Mouse (Mus musculus): ENCODE measurements around the gene Hapln1. TPM values are rescaled to one million over a fixed set of nuclear protein-coding genes. Genes with fewer than 3 reads are reported as not detected.
A peak's percentile ranks its signal among the peaks of the same experiment; 100 is the strongest.

Gene Hapln1
- total RNA-seq (2021), result 1 to 10 TPM; 1.4 to 2.1 TPM
- long read RNA-seq, experiment 1, result 0 reads
- long read RNA-seq, experiment 2, full-length matches to known transcripts, result 1 of 1 reads
- long read RNA-seq, experiment 2, partial matches to known transcripts, result 0 of 1 reads
- long read RNA-seq, experiment 2, other reads (novel, unspliced or antisense), result 0 of 1 reads

DNA sequence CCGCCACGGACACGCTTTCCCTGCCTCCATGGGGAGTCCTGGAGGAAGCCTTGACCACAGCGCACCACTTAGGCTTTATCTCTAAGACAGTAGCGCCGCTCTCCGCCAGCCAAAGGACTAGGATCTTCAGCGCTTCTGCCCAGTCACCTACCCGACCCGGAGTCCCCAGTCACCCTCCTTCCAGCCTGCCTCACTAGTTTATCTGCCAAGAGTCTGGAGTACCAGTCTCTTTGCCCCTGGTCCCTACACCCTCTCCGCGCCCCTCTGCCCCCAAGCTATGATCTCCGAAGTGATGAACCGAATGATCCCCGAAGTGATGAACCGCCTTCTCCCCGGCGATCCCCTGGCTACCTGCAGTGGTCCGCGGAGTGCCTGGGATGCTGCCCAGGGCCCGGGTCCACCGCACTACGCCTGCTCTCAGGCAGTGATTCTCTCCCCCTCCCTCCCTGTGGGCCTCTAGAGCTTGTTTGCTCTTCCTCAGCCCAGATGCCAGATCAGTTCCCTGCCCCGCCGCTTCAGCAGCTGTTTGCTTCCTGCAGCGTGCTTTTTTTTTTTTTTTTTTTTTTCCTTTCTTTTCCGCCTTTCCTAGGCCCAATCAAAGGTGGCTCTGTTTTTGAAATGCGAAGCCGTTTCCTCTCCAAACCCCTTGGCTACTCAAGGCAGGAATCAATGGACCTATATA is at the start of gene Hapln1:
Gene Hapln1 (plus strand): TSS at position 592 of the 682 bp plus-strand sequence.
- DNase-seq (ENCODE audit: low spot score in 2 of 2), result peak; percentile 28

- DNase-seq (ENCODE audit: low spot score in 2 of 2), result no peak
Measured at GRCm38 (mm10) chr13:89493169-89493568, 46.4 kb upstream of the Hapln1 start.

DNA sequence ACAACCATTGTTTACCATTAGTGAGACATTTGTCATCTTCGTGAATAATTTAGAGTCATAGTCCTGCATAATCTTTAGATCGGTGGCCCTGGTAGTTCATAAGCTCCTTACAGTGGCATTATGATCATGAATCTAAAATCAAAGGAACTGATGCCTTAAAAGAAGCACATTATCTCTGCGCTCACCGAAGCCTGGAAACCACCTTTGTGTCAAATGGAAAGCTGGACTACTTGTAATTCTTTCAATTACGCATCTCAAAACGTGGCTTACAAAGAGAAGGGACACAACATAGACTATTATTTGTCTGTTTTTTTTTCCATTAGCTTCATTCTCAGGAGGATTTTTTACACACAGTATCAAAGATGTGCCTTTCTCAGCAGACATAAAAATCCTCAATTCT is 45.9 kb upstream of the Hapln1 start:
- no peak for DNase-seq (ENCODE audit: low spot score in 2 of 2)

GRCm38 (mm10) chr13:89496569-89496968 is 43.0 kb upstream of the Hapln1 start:
- DNase-seq (ENCODE audit: low spot score in 2 of 2), result no peak

DNA sequence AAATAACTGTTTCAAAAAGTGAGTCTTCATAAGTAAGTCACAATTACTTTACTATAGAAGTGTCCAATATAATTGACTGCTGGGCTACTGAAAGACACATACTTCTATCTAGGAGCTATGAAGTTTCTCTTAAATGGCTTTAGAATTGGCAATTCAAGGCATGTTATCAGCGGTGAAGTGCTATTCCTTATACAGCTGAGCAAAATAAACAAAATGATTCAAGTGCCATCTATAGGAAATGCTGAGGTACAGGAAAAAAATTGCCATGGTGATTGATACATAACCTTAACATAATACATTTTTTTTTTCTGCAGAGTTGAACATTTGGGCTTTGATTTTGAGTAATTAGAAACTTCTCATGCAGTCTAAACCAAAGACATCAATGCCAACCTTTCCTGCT is 40.2 kb upstream of the Hapln1 start:
- DNase-seq (ENCODE audit: low spot score in 2 of 2), result no peak

DNA sequence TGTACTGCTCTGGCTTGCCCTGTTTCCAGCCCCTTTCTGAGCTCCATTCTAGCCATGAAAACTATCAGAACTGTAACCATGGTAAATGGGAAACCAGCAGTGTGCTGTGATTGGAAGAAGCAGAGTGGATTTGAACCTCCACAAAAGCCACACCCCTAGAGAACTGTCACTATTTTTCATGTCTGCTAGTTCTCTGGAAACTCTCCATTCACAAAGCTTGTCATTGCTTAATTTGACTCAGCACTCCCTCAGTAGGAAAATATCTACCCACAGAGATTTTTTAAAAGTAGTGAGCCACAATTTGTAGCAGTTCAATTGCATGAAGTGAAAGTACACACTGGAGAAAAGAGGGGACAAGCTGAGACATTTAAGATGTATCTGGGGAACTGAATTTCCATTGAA is 18.1 kb upstream of the Hapln1 start:
- DNase-seq (ENCODE audit: low spot score in 2 of 2), result no peak

DNA sequence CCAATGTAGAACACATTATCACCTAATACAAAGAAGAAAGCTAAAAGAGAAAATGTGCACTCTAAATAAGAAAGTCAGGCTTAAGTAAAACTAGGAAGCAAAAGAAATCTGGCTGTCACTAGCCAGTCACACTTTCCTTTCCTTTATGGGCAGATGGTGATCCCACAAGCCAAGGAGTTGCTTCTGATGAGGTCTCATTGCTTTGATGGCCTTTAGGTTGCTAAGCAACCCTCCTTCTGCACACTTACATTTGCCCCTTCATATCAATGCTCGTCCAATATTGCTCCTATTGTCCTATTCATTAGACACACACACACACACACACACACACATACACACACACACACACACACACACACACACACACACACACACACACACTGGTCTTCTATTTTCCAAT is 10.9 kb upstream of the Hapln1 start:
- DNase-seq (ENCODE audit: low spot score in 2 of 2), result no peak

DNA sequence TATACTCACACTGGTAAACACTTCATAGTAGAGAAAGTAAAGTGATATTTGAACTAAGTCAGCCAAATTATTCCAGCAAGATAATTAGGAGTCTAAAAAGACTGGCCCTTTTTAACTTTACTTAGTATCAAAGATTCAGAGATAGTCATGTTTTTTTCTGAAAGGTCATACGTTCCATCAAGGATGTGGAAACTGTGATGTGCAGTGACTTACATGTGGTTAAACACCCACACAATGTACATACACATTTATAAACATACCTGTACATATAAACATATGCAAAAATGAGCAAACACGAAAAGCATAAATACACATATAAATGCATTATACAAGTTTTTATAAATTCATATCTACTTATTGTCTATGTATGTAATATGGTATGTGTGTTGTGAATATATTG is 9.2 kb upstream of the Hapln1 start:
- DNase-seq (ENCODE audit: low spot score in 2 of 2), result no peak

- no peak for DNase-seq (ENCODE audit: low spot score in 2 of 2)
Measured at GRCm38 (mm10) chr13:89539887-89540264, 280 bp downstream of the Hapln1 start.

DNA sequence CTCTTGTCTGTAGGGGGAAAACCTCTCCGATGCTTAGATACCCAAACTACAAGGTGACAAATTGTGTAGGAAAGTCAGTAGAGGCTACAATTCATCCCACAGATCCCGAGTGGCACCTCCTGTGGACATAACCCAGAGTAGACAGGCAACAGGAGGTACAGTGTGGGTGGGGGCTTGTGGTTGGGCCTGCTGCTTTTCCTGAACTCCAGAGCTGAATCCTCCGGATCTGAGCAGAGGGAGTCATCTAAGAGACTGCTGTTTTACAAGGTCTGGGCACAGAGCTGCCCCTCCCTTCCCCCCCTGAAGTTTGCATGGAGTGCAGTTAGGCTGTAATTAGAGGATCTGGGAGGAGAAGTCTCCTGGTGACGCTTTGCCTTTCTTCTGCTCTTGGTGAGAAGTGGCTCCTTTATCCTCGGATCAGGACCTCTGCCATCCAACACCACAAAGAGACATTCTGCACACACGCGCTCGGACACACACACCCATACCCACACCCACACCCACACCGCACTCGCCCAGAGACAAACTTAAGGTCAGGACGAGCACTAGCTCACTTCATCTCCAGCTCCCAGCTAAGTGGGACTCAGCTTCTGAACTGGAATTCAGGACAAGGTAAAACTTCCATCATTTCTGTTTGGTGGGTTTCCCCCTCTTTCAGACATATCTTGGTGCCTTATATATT is 846 bp downstream of the Hapln1 start:
- no peak for DNase-seq (ENCODE audit: low spot score in 2 of 2)

DNA sequence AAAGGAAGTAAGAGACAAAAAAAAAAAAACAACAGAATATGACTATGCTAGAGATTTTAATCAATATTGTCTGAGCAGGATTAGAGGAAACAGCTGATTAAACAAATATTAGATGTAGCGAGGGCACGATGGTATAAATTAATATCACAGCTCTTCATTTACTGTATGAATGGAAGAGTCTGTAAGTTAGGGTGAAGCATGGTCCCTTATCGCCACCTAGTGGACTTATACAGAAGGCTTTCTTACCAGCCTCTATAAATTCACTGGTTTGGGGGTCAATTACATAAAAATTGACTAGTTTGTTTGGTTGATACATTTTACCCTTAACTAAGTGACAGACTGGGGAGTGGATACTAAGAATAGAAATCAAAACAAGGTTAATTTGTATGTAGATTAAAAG is 3.4 kb downstream of the Hapln1 start:
- no peak for DNase-seq (ENCODE audit: low spot score in 2 of 2)

DNA sequence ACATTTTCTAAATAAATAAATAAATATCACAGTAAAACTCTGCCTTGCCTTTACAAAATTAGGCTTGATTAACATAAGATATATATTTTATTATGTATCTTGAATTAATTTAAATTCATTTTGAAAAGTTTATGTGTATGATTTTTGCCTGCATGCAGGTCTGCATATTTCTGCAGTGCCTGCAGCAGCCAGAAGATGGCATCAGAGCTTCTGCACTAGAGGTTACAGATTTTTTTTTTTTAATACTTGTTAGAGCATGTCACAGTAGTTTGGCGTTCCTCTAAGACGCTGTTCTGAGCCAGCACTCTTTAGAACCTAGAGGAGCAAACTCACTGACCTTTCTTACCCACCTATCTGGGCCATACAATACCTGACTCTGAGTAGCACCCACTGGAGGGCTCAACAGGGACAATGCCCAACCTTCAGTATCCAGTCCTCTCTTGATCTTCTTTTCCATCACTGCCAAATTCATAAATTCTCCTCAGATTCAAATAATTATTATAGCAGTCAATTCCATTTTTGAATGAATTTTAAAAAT is 8.7 kb downstream of the Hapln1 start:
- peak; percentile 32 to 41 for DNase-seq (ENCODE audit: low spot score in 2 of 2)

- DNase-seq (ENCODE audit: low spot score in 2 of 2), result no peak
Measured at GRCm38 (mm10) chr13:89549507-89549906, 9.9 kb downstream of the Hapln1 start.

DNA sequence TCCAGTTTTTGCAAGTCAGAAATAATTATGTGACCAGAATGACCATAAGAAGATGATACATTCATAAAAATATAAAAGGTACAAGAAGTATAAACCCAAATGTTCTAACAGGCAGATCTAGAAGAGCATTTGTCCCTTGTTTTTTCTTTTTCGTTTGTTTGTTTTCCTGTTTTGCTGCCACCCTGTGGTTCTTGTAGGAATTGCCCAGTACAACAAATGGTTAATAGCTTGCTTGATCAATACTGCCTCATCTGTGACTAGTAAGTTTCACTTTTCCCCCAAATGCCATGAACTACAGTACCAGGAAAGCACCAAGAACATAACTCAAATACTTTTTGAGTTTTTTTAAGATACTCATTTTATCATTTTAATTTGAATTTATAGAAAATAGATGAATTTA is 11.9 kb downstream of the Hapln1 start:
- DNase-seq (ENCODE audit: low spot score in 2 of 2), result no peak

- DNase-seq (ENCODE audit: low spot score in 2 of 2), result no peak
Measured at GRCm38 (mm10) chr13:89564518-89564917, 24.9 kb downstream of the Hapln1 start.

- no peak for DNase-seq (ENCODE audit: low spot score in 2 of 2)
Measured at GRCm38 (mm10) chr13:89566300-89566699, 26.7 kb downstream of the Hapln1 start.

DNA sequence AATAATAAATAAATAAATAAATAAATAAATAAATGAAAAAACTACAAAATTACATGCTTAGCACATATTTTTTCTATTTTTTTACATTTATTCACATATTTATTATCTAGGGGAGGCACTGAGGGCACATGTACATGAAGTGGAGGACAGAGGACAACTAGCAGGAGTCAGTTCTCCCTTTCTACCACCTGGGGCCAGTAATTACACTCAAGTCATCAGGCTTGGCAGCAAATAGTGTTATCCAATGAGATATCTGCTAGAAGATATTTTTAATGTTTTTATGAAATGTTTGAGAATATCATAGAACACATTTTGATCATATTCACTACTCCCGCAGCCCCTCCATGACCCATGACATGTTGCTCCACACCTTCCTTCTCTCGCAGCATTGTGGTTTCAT is 39.5 kb downstream of the Hapln1 start:
- no peak for DNase-seq (ENCODE audit: low spot score in 2 of 2)

GRCm38 (mm10) chr13:89583138-89583746 is 43.6 kb downstream of the Hapln1 start:
- DNase-seq (ENCODE audit: low spot score in 2 of 2), result no peak

DNA sequence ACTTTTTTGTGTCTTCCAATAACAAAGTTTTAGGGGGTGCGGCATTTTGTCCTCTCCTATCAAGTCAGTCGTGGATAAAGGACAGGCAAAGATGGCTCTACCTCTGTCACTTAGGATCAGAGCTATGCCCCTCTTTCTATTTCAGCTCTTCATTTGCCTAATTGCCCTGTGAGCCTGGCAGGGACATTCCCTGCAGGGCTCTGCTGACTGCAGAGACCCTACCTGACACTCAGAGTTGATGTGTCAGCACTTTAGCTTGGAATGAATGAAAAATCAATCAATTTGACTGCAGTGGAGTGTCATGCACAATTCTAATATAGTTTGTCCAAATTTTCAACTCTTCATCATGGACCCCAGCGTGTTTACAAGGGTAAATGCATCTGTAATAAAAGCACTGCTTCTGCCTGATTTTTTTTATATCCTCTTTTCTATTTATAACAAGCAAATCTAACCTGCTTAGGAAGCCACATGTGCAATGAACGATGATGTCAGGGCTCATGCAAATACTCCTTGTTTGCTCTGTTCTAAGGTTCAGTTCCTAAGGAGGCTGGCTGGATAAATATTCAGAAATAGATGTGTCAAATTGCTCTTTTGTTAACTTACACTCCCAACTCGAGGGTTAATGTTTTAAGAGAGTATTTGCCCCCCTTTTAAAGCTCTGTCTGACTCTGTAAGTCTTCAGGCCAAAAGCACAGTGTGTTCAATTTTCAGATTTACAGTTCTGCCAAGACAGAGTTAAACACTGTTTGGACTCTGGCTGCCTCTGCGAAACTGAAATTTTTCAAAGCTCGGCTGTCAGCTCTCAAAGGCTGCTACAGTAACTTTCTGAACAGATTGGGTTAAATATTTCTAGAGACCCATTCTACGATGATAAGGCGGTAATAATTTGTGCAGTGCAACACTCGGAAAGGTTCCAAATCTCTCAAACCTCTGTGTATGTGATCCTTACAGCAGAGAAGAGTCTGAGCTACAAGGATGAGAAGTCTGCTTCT is 44.4 kb downstream of the Hapln1 start:
- DNase-seq (ENCODE audit: low spot score in 2 of 2), result no peak

DNA sequence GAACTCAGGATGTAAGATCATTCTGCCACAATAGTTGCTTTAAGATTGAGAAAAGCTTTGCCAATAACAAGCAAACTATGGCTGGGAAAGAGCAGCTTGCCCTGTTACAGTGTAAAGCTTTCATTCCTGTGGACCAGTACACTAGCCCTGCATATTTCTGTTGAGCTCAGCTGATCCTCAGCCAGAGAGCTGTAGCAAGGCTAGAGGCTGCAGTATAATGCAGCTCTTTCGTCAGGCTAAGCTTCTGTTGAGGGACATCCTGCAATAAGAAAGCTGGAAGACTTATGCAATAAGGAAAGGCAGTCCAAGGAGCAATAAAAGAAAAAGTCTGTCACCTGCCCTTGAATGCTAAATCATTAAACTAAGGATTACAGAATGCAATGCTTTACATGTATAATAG is 45.5 kb downstream of the Hapln1 start:
- DNase-seq (ENCODE audit: low spot score in 2 of 2), result no peak

GRCm38 (mm10) chr13:89595105-89595504 is 55.5 kb downstream of the Hapln1 start:
- no peak for DNase-seq (ENCODE audit: low spot score in 2 of 2)
